Mouse (Mus musculus): Measurements from ENCODE around the gene Traf3ip1.

DNA sequence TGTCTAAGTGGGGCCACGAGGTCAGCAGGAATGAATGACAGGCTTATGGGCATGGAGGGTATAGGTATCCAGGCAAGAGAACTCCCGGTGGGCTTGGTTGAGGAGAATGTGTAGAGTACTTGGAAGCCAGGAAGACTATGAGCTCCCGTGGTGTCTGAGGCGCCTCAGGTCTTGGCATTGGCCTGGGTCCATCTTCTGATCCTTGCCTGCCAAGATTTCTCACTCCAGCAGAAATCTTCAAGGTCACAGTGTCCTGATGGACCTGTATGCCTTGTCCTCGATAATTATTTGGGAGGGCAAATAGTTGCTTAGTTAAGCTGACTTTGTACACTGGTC lies 10.5 kb upstream of the Traf3ip1 start:
- TF ChIP-seq GATA1 (IDR thresholded peaks at IDR 0.05; ENCODE audit: borderline replicate concordance, low read length) (no peak), FLI1 (IDR thresholded peaks at IDR 0.05; ENCODE audit: low read length) (no peak)
